Mouse (Mus musculus) adrenal gland, postnatal 10 days (tissue): Measurements from ENCODE around the gene Ppp1r8. TPM values are rescaled to one million over a fixed set of nuclear protein-coding genes. Genes with fewer than 3 reads are reported as not detected.

Source experiments
- DNase-seq: peaks from one replicate; pipeline ENCODE4 v3.0.0; 2021; ENCODE audit warnings: mixed read lengths
- long read RNA-seq, 2 experiments: library from polyadenylated mRNA; stranded (forward); transcript quantifications; one replicate each; pipeline ENCODE4 v2.0.0; 2021
- total RNA-seq, 2 experiments: library from RNA; stranded (reverse); gene quantifications; 2 replicates each; pipeline ENCODE4 v1.2.3; 2021

The Ppp1r8 gene
- 10 to 100 TPM; 41.6 to 44.6 TPM for total RNA-seq
- long read RNA-seq, experiment 1, transcript Ppp1r8-201 (7 exons, 2,037 nt), result major isoform, 12 of 17 reads
- long read RNA-seq, experiment 1, partial matches to known transcripts, result 1 of 17 reads
- long read RNA-seq, experiment 1, other reads (novel, unspliced or antisense), result 4 of 17 reads
- long read RNA-seq, experiment 2, transcript Ppp1r8-201 (7 exons, 2,037 nt), result major isoform, 6 of 7 reads
- long read RNA-seq, experiment 2, partial matches to known transcripts, result 0 of 7 reads
- long read RNA-seq, experiment 2, other reads (novel, unspliced or antisense), result 1 of 7 reads

DNA sequence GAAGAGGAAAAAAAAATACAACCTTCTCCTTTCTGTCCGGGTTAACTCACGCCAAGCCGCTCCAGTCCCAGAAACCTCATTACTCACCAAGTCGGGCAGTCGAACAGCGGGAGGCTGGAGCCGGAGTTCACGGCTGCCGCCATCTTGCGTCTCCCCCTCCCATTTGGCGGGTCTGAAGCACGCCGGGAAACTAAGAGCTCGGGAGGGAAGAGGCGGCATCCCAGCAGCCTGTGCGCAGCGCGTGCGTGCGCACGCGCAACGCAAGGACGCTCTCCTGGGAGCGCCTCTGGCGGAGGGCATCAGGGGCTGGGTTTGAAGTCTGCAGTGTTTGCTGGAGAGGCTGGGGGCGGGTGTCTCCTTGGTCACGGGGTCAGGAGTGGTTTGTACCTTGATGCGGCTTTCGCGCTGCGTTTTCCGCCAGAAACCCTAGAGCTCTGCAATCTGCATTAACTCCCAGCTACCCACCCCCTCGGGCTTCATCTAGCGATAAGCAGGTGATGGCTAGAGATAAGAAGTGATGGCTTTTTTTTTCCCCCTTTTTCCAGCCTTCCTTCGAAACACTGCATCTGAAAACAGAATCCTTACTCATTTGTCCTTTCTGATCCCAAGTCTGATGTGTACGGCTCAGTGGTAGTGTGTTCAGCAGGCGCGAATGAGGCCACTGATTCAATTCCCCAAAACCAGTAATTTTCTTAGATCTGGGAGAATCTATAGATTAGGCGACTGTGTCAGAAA, at the start of gene Ppp1r8:
Ppp1r8 (minus strand) TSS at position 200 of the 735 bp plus-strand sequence.
- peak; percentile 92 for DNase-seq

DNA sequence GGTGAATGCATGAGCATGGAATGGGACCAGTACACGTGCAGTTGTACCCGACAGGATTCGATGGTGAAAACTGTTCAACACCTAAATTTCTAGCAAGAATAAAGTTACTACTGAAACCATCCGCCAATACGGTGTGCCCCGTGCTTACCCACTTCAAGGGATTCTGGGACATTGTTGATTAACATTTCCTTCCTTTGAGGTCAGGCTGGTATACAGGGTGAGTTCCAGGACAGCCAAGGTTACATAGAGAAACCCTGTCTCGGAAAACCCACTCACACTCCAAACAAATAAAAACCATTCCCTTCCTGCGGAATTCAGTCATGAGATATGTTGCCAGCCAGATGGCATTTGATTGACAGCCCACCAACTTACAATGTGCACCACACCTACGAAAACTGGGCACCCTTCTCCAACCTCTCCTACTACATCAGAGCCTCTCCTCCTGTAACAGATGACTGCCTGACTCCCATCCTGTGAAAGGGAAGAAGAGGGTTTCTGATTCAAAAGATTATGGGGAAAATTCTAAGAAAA, 41.9 kb upstream of the Ppp1r8 start:
- DNase-seq, result no peak

DNA sequence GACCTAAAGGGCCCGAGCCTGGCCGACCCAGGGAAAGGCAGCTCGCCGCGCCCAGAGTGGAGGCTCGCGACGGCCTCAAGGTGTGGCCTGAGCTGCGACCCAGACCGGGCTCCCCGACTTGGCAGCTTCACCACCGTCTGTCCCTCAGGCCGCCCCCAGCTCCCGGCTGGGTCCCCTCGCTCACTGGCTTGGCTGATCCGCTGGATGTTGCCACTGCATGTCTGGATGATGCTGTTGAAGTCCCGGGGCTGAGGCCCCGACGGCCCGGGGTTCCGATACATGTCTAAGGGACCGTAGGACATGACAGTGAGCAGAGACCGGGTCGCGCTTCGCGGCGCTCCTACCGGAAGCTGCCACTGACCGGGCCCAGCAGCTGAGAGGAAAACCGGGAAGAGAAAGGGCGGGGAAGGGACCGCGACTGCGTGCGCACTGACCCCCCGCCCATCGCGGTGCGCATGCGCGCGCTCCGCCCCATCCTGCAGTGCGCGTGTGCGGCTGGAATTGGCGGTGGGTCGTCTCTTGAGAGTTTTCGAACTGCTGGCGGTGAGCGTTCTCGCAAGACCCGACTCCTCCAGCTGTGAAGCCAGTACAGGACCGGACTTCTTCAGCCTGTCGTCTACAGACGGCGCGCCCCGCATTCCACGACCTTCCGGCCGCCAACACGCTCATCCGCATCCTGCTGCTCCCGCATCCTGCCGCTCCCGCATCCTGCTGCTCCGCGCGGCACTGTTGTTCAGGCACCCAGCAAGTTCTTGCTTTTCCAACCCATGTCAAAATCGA, 41.3 kb upstream of the Ppp1r8 start, which contains the start of gene Stx12:
Stx12 (minus strand) TSS at position 446 of the 780 bp plus-strand sequence.
- peak; percentile 94 for DNase-seq

DNA sequence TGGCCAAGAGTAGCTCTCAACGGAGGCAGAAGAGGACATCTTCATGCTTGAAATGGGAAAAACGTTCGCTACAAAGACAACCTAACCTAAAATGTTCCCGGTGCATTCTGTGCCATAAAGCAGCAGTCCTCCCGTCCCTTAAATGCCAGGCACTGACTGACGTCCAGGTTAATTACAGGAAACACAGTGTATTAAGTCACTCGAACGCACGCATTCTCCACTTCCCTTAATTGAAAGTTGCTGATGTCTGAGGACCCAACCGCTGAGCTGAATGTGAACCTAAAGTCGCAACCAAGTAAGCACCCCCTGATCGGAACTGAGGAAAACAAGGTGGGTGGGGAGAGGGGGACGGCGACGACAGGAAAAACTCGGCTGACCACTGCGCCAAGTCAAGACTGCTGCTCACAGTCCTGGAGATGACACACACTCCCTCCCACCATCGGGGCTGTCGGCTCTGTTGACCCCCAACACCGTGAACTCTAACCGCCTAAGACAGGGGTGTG, 40.6 kb upstream of the Ppp1r8 start:
- no peak for DNase-seq

DNA sequence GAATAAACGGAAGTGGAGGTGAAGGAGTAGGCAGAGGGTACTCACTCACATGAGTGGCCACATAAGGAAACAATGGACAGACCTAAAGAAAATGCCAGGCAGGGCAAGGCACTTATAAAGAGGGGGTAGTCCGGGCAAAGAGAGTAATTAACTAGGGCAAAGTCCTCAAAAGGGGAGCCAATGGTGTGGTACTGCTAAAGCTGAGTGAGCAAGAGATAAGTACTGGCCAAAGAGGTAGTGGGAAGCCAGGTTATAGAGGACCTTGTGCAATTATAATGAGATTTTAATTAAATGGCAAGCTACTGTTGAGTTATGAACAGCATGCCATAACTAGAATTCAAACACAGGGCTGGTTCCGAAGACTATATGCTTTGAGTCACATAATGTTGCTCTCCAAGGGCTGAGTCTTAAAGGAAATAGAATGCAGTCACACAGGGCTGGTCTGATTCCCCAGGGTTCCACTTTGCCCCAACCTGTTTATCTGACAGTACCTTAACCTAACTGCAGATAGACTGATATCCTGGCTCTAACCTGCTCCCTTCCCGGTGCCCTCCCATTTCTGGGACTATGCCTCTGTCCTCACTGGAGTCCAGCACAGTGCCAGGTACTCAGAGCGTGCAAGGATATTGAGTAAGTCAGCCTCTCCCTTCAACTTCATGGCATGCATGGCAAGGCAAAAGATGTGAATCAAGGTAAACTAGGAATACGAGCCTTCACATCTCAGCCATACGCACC, 31.6 kb upstream of the Ppp1r8 start:
- no peak for DNase-seq

DNA sequence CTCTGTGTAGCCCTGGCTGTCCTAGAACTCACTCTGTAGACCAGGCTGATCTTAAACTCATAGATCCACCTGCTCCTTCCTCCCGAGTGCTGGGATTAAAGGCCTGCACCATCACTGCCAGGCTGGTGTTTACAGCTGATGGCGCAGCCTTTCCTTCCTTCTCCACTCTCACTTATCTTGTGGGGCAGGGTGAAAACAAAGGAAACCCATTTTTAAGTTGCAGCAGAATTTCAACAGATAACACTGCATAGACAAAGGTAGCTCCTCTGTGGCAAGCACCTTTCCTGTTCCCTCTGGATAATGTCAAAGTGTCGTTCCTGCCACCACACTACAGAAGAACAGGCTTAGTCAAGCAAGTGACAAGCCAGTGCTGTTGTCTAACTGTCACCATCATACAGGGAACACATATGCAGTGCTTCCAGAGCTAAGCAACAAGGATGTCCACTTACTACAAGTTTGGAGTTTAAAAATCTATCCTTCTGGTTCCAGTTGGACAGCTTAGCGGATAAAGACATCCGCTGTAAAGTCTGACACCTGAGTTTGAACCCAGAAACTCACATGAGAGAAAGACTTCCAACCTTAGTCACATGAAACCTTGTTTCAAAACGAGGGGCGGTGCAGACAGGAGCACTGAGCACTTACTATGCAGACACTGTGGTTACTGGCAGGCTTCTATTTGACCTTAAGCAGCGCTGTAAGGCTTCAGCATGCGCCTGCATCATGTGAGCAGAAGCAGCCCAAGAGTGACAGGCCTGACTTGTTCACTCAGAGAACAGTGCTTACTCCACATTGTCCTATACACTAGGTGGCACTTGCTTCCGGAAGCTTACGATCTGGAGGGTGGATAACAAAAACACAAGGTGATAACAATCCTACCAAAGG, 30.8 kb upstream of the Ppp1r8 start:
- no peak for DNase-seq

DNA sequence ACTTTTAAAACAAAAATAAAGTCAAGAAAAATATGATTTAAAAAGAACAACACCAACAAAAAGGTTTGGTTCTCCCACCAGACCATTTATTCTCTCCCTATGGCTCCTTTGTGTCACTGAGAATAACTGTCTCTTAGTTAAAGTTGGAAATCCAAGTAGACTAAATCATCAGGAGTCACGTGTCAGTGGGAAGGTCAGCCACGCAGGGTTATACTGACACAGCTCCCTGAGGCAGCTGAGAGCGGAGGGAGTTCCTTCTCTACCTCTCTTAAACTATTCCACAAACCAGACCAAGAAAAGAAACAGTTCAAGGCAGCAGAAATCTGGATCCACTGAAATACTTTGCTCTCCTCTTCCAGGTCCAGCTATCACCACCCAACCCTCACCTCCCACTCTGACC, 28.1 kb upstream of the Ppp1r8 start:
- peak; percentile 16 for DNase-seq

DNA sequence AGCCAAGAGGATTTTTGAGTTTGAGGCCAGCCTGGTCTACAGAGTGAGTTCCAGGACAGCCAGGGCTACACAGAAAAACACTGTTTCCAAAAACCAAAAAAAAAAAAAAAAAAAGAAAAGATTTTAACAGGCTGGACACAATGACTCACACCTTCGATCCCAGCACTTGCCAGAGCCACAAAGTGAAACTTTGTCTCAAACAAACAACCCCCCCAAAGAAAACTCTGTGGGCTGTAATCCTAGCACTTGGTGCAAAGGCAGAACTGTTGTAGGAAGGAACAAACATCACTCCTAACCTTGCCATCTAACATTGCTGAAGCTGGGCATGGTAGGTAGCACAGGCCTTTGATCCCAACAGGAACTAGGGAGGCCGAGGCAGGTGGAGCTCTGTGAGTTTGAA, 21.9 kb upstream of the Ppp1r8 start:
- DNase-seq, result no peak

DNA sequence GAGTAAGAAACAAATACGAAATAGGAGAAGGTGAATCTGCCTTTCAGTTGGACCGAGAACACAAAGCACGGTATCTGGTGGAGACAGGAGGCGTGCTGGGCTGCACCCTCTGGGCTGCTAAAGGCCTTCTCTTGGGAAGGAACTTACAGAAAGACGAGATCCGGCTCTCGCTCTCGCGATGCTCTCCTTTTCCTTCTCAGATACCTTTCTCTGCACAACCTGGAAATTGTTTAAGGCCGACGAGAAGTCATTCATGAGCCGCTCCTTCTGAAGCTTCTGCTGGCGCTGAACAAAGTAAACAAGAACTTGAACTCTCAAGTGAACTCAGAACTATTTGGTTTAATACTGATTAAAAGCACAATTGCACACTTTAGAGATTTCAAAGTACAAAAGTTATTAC, 20.0 kb upstream of the Ppp1r8 start:
- no peak for DNase-seq

DNA sequence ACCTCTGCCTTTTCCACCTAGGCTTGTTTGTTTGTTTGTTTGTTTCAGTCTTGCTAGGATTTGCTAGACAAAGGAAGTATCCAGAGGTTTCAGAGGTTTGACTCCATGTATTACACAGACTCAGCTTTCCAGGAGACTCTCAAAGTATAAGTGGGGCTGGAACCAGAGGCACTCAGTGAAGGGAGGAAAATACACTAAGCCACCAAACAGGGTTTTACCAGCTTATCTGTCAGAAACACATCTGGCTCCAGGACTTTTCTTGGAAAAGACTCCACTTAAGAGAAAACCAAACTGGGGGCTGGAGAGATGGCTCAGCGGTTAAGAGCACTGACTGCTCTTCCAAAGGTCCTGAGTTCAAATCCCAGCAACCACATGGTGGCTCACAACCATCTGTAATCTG, 17.9 kb upstream of the Ppp1r8 start:
- no peak for DNase-seq

DNA sequence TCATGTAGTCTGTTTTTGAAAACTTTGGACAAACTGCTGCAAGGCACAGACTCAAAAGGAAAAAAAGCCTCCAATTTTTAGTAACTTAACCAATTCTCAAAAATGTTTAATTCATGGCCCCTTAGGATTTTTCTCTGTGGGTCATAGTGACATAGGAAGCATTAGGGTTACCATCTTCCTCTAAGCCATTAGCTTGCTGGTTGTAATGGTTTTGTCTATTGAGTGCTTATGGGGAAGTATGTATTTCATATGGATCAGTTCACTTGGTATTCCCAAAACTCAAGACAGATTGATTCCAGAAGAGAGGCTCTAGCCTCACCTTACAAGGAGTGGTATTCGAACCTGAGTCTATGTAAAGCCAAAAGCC, 719 bp upstream of the Ppp1r8 start:
- DNase-seq, result no peak

DNA sequence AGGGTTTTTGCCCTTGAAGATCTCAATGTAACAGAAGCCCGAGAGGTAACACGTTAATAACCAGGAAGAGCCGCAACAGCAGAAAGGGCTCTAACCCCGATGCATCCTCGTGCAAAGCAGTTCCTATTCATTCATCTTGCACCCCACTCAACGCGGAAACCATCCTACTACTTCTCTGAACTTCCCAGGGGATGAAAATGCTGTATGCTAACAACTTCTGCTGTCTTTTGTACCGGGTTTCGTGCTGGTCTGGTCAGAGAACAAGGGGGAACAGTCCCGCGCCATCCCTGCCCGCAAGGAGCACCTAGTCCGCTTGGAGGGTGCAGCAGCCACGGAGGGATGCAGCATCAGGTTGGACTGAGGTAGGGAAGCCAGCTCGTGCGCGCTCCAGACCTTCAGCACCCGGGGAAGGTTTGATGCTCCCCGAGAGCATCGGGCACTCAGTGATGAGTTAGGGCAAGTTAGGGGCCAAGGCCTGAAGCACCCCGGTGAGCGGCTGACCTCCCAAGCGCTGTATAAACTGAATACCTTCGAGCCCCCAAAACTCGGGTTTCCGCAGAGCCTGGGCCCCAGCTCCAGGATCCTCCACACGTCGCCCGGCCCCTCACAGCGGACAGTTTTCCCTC, 575 bp downstream of the Ppp1r8 start:
- DNase-seq, result peak; percentile 36

DNA sequence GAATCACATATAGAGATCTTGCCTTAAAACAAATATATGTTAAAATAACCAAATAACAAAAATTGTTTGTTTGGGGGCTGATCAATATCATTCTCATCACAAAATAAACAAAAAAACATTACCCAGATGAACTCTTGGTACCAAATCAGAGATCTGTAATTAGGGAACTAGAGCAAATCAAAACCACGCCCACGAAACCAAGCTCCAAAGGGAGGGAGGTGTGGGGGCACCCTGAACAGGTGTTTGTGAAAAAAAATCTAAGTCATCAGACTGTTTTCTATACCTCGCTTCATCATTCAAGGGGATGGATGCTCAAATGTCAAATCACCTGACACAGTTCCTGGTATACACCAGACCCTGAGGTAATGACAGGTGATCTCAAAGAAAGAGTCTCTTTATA, 1.5 kb downstream of the Ppp1r8 start:
- no peak for DNase-seq

DNA sequence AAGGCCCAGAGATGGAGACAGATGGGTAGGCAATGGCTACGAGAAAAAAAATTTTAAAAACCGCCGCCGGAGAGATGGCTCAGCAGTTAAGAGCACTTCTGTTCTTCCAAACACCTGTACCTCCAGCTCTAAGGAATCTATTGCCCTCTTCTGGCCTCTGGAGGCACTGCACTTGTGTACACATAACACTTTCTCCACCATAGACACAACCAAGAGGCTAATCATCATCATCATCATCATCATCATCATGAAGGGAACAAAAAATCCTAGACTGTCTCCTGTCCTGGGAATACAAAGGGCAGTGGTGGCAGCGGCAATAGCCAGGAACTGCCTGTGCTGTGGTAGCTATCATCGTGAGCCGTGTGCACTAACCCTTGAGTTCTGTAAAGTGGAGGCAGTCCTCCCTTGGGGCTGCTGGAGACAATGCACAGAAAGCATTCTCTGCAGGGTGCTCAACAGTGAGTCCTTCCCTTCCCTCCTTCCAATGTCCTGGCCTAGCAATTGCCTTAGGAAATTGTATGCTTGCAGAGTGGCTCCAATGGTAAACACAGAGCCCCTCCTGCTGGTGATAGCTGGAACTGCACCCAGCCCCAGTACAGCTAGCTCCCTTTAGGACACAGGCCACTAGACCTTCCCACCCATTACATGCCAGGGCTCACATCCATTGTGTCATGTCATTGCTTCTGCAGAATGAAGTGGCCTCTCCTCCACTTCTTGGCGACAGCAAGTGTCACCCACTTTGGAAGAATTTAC, 19.2 kb downstream of the Ppp1r8 start:
- DNase-seq, result peak; percentile 84

DNA sequence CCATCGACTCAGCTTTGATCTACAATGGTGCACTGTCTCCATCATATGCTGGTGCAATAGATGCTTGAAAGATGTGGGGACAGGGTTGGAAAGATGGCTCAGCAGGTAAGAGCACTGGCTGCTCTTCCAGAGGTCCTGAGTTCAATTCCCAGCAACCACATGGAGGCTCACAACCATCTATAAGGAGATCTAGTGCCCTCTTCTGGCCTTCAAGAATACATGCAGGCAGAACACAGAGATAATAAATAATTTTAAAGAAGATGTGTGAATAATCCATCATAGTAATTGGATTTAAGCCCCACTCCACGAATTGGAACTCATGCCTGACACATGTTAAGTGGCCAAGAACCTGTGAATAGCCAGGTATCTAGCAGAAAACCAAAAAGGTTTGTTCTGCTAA, 24.5 kb downstream of the Ppp1r8 start:
- no peak for DNase-seq

DNA sequence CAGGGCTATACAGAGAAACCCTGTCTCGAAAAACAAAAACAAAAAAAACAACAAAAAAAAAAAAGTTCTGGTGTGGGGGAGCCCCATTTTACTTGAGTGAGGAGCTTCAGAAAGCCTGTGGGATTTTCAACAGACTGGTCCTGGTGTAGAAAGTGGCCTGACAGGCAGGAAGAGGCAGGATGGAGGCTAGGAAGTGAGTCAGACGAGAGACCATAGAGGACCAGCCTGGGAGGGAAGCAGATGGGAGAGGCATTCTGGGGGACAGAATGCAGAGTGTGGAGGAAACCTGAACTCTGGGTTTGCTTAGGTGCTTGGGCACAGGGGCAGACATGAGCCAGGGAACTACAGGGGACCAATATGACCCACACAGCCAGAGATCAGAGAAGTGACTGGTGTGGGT, 26.1 kb downstream of the Ppp1r8 start:
- DNase-seq, result no peak

DNA sequence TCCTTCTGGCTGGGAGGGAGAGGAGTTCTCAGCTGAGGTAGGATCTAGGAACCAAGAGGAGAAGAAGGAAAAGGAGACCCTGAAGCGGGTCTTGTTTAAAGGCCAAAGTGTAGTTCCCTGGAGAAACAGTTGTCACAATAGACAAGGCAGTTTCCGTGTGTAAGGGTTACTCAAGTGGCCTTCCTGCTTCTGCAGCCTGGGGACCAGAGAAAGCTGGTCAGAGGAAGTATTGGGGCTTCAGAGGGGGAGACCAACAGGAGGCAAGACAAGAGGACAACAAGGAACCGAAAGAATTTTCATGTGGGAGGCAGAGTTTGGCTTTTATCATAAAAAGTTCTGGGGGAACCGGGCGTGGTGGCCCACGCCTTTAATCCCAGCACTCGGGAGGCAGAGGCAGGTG, 26.6 kb downstream of the Ppp1r8 start:
- DNase-seq, result no peak

DNA sequence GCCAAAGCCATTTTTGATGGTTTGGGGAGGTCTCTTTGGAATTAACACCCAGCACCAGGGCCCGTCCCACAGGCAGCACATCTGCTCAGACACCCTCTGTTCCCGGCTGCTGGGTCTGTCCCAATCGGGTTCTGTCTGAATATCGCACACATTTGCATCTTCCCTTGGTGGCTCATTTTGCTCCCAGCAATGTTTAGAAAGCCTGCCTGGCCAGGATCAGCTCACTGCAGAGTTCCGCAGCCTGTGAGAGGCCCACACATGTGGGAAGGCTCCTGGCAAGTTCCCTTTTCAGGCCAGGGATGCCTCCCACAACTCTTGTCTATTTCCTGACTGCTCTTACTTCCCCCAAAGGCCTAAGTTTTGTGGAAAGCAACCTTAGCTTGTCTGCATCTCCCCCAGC, 33.3 kb downstream of the Ppp1r8 start:
- DNase-seq, result no peak

DNA sequence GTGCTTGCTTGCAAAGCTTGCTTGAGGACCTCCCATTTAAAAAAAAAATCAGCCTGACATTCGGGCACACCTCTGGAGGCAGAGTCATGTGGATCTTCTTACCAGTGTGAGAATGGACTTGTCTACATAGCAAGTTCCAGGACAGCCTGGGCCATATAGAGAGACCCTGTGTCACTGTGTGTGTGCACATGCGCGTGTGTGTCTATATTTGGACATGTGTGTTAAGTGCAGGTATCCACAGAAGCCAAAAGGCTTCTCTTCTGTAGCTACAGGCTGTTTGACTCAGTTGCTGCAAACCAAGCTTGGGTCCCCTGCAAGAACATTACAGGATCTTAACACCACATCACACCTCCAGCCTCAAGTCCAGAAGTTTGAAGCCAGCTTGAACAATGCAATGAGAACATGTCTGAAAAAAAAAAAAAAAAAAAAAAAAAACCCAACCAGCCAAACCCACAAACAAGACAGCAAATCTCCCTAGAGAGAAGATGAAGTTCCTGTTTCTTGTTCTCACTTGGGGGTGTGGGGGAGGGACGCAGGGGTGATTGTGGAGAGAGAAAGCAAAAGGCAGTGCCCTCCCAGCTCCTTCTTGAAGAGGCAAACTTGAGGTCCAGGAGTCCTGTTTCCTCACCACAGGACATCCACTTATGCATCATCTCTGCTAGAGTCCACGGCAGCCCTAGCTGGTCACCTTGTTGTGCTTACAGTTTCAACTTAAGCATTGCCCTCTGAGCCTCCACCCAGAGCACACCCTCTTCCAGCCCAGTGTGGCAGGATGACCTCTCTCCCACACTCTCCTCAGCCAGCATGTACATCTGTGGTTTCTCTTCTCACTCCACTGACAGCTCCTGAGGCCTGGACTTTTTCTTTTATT, 35.0 kb downstream of the Ppp1r8 start:
- no peak for DNase-seq
